Mouse (Mus musculus) midbrain, postnatal 0 days (tissue): Measurements from ENCODE around the gene Plod1. TPM values are rescaled to one million over a fixed set of nuclear protein-coding genes. Genes with fewer than 3 reads are reported as not detected.

Experiments
- ATAC-seq: fragments of 200-750 bp; cut with Nextera tagmentation; 2 replicates; pipeline ENCODE4 v1.8.0; 2017; ENCODE audit warnings: moderate number of reproducible peaks, mild to moderate bottlenecking, moderate TSS enrichment, moderate library complexity; ENCODE audit not compliant: low FRiP score
- DNase-seq: peaks from one replicate; pipeline ENCODE4 v3.0.0-alpha.2; 2015; ENCODE audit warnings: low spot score
- H3K27ac ChIP-seq: fragments of 300-500 bp; sonication (generic); 2 replicates; pipeline ENCODE4 v1.5.1; 2014; ENCODE audit warnings: low read depth, mild to moderate bottlenecking, low read length, mixed read lengths
- H3K27me3 ChIP-seq: fragments of 300-500 bp; sonication (generic); 2 replicates; pipeline ENCODE4 v1.6.1; 2014; ENCODE audit warnings: low read length, control low read depth, mixed read lengths; ENCODE audit not compliant: insufficient read depth
- H3K36me3 ChIP-seq: fragments of 300-500 bp; sonication (generic); 2 replicates; pipeline ENCODE4 v1.6.1; 2014; ENCODE audit warnings: low read length, control low read depth, mixed read lengths; ENCODE audit not compliant: insufficient read depth
- H3K4me1 ChIP-seq: fragments of 300-500 bp; sonication (generic); 2 replicates; pipeline ENCODE4 v1.6.1; 2014; ENCODE audit warnings: mild to moderate bottlenecking, control low read depth, antibody characterized with exemption, low read length, mixed read lengths; ENCODE audit not compliant: insufficient read depth
- H3K4me2 ChIP-seq: fragments of 300-500 bp; sonication (generic); 2 replicates; pipeline ENCODE4 v1.6.1; 2014; ENCODE audit warnings: low read depth, mild to moderate bottlenecking, low read length, mixed read lengths; ENCODE audit not compliant: poor library complexity, severe bottlenecking
- H3K4me3 ChIP-seq: fragments of 300-500 bp; sonication (generic); 2 replicates; pipeline ENCODE4 v1.5.1; 2014; ENCODE audit warnings: low read depth, mild to moderate bottlenecking, low read length, moderate library complexity
- H3K9ac ChIP-seq: fragments of 300-500 bp; sonication (generic); replicated peaks from 2 replicates; pipeline ENCODE4 v1.6.1; 2014; ENCODE audit warnings: mild to moderate bottlenecking, low read length, moderate library complexity, mixed read lengths; ENCODE audit not compliant: poor library complexity, severe bottlenecking
- H3K9me3 ChIP-seq: fragments of 300-500 bp; sonication (generic); 2 replicates; pipeline ENCODE4 v1.6.1; 2016; ENCODE audit warnings: low read length, control low read depth
- CTCF ChIP-seq: IDR thresholded peaks from 2 replicates; pipeline ENCODE4 v1.5.1; 2016; ENCODE audit warnings: antibody characterized with exemption, mild to moderate bottlenecking
- WGBS: fragments of 180-500 bp; shearing (Covaris S2); extraction: QIAGEN DNeasy Blood & Tissue Kit; methylation state at CpG from one replicate; pipeline ENCODE4 v1.1.7; 2014; 5-methylcytosine and 5-hydroxymethylcytosine counted together
- polyA plus RNA-seq: library from polyadenylated mRNA; unstranded; fragments of >200 nt; fragmentation: Nextera tagmentation; extraction: Ambion mirVana; gene quantifications from 2 replicates; pipeline ENCODE4 v1.2.1, GENCODE M21; 2015
- total RNA-seq: library from RNA; depleted of rRNA; stranded (reverse); fragments of >200 nt; gene quantifications from 2 replicates; pipeline ENCODE4 v1.2.3, GENCODE M21; 2014; rRNA removed

Gene Plod1
- total and polyA plus RNA-seq, 2 experiments from 2014 or later, result 20.0 to 26.1 TPM

DNA sequence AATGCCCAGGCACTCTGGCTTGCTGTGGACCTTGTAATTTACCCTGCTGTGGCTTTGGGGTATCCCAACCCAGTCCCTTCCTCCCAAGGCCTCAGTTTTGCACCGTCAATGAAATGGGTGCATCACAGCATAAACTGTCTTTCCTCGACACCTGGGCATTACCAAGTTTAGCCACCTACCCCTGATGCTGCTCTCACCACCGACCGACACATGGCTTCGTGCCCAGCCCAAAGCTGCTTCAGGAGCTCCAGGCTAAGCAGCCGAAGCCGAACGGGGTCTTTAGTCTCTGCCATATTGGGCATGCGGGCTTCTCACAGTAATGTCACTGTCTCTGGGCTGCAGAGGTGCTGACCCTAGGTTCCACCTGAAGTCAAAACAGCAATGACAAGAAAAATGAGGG is 70.5 kb downstream of the Plod1 start:
- Histone ChIP-seq H3K36me3 (peaks cover 27% of the 10 kb centered on the region), H3K4me2 (no peak overlapping the region), H3K27ac (no peak overlapping the region), H3K4me1 (peaks cover 8% of the 10 kb centered on the region; the same call in 1 of the 2 replicates), H3K27me3 (no peaks in the 10 kb centered on the region), H3K9ac (no peak overlapping the region), H3K4me3 (no peak overlapping the region), H3K9me3 (no peaks in the 10 kb centered on the region)
- DNase-seq (no peak), ATAC-seq (no peak)
- no peak for TF ChIP-seq CTCF
- 98% methylated on average over 9 of the region's 9 CpGs for WGBS

DNA sequence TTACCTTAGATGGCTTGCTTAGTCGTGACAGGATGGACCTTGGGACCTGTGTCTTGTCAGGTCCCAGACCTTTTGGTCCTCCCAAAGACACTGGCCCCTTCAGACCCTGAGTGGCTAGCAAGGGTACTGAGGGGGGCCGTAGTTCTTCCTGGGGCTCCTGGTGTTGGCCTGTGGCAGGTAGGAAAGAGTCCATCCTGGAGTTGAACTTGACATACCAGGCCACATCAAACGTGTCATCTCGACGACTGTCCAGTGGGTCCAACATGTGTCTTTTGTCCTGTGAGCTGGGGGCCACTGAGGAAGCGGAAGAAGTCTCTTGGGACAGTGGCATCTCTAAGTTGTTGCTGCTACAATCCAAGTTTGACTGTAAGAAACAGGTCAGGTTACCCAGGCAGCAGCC is 70.9 kb downstream of the Plod1 start:
- Histone ChIP-seq H3K9ac (no peak overlapping the region), H3K27ac (no peak overlapping the region), H3K27me3 (no peaks in the 10 kb centered on the region), H3K4me2 (no peak overlapping the region), H3K4me1 (peaks cover 8% of the 10 kb centered on the region; the same call in 1 of the 2 replicates), H3K4me3 (no peak overlapping the region), H3K9me3 (no peaks in the 10 kb centered on the region), H3K36me3 (peaks cover 29% of the 10 kb centered on the region)
- ATAC-seq (no peak), DNase-seq (no peak)
- TF ChIP-seq CTCF, result no peak
- WGBS, result 95% methylated on average over 6 of the region's 6 CpGs

- Histone ChIP-seq H3K4me3 (no peak overlapping the region), H3K4me2 (no peak overlapping the region), H3K4me1 (no peaks in the 10 kb centered on the region), H3K36me3 (peaks cover 29% of the 10 kb centered on the region), H3K9ac (no peak overlapping the region), H3K27ac (no peak overlapping the region), H3K27me3 (no peaks in the 10 kb centered on the region), H3K9me3 (no peaks in the 10 kb centered on the region)
- ATAC-seq (no peak), DNase-seq (no peak)
- WGBS, result 88% methylated on average over 3 of the region's 3 CpGs
- no peak for TF ChIP-seq CTCF
Observed at GRCm38 (mm10) chr4:147862051-147862450, 74.5 kb downstream of the Plod1 start.

Other genes starting within 250 kb of the Plod1 start
- not detected in 2 replicates for gene Zfp534, start 234.2 kb downstream of the Plod1 start, total RNA-seq
- not detected in 2 replicates for gene Zfp534, start 234.2 kb downstream of the Plod1 start, polyA plus RNA-seq
- gene Zfp984, start 127.0 kb downstream of the Plod1 start, total RNA-seq, result 3.1 and 3.7 TPM in 2 replicates
- gene Zfp984, start 127.0 kb downstream of the Plod1 start, polyA plus RNA-seq, result 3.1 and 3.3 TPM in 2 replicates
- 11.2 and 12.9 TPM in 2 replicates for gene Zfp933, start 88.4 kb downstream of the Plod1 start, total RNA-seq
- 4.2 and 5.5 TPM in 2 replicates for gene Zfp933, start 88.4 kb downstream of the Plod1 start, polyA plus RNA-seq
- 24.1 and 36.5 TPM in 2 replicates for gene Miip, start 68.0 kb downstream of the Plod1 start, total RNA-seq
- 29.2 and 37.3 TPM in 2 replicates for gene Miip, start 68.0 kb downstream of the Plod1 start, polyA plus RNA-seq
- 5.0 and 5.1 TPM in 2 replicates for gene Fv1, start 67.8 kb downstream of the Plod1 start, total RNA-seq
- gene Fv1, start 67.8 kb downstream of the Plod1 start, polyA plus RNA-seq, result 3.1 and 3.4 TPM in 2 replicates
- 92.3 and 97.7 TPM in 2 replicates for gene Mfn2, start 32.1 kb downstream of the Plod1 start, total RNA-seq
- gene Mfn2, start 32.1 kb downstream of the Plod1 start, polyA plus RNA-seq, result 96.9 and 99.0 TPM in 2 replicates
- gene 2510039O18Rik, start 4.1 kb upstream of the Plod1 start, total RNA-seq, result 56.8 and 68.3 TPM in 2 replicates
- 10.6 and 12.3 TPM in 2 replicates for gene 2510039O18Rik, start 4.1 kb upstream of the Plod1 start, polyA plus RNA-seq
- gene Nppb, start 49.0 kb upstream of the Plod1 start, total RNA-seq, result not detected in 2 replicates
- gene Nppb, start 49.0 kb upstream of the Plod1 start, polyA plus RNA-seq, result 0.29 TPM in 1 of 2 replicates, not detected in the other
- gene Nppa, start 64.0 kb upstream of the Plod1 start, total RNA-seq, result 2.2 and 2.9 TPM in 2 replicates
- gene Nppa, start 64.0 kb upstream of the Plod1 start, polyA plus RNA-seq, result 4.5 and 6.1 TPM in 2 replicates
- 58.2 and 64.9 TPM in 2 replicates for gene Clcn6, start 102.1 kb upstream of the Plod1 start, total RNA-seq
- gene Clcn6, start 102.1 kb upstream of the Plod1 start, polyA plus RNA-seq, result 26.1 and 26.5 TPM in 2 replicates
- 34.4 and 51.1 TPM in 2 replicates for gene Mthfr, start 102.3 kb upstream of the Plod1 start, total RNA-seq
- gene Mthfr, start 102.3 kb upstream of the Plod1 start, polyA plus RNA-seq, result 10.1 and 12.4 TPM in 2 replicates
- 6.6 and 7.5 TPM in 2 replicates for gene Agtrap, start 151.3 kb upstream of the Plod1 start, total RNA-seq
- 7.4 and 8.6 TPM in 2 replicates for gene Agtrap, start 151.3 kb upstream of the Plod1 start, polyA plus RNA-seq
- gene Mad2l2, start 193.6 kb upstream of the Plod1 start, total RNA-seq, result 42.0 and 51.7 TPM in 2 replicates
- gene Mad2l2, start 193.6 kb upstream of the Plod1 start, polyA plus RNA-seq, result 84.0 and 89.1 TPM in 2 replicates
- 23.9 and 29.5 TPM in 2 replicates for gene Draxin, start 193.9 kb upstream of the Plod1 start, total RNA-seq
- 4.3 and 5.0 TPM in 2 replicates for gene Draxin, start 193.9 kb upstream of the Plod1 start, polyA plus RNA-seq
- 23.4 and 27.7 TPM in 2 replicates for gene Fbxo6, start 215.4 kb upstream of the Plod1 start, total RNA-seq
- 23.6 and 25.8 TPM in 2 replicates for gene Fbxo6, start 215.4 kb upstream of the Plod1 start, polyA plus RNA-seq
- 169 and 189 TPM in 2 replicates for gene Fbxo44, start 223.7 kb upstream of the Plod1 start, total RNA-seq
- gene Fbxo44, start 223.7 kb upstream of the Plod1 start, polyA plus RNA-seq, result 107 and 116 TPM in 2 replicates
- 13.5 and 17.5 TPM in 2 replicates for gene Fbxo2, start 223.9 kb upstream of the Plod1 start, total RNA-seq
- gene Fbxo2, start 223.9 kb upstream of the Plod1 start, polyA plus RNA-seq, result 17.0 and 18.1 TPM in 2 replicates